Mouse (Mus musculus) gastrocnemius, postnatal 36 days (tissue): Measurements from ENCODE around the gene Zfp108. TPM values are rescaled to one million over a fixed set of nuclear protein-coding genes. Genes with fewer than 3 reads are reported as not detected.

Experiments
- DNase-seq, 2 experiments: peaks; one replicate each; pipeline ENCODE4 v3.0.0; 2022
- intact Hi-C: fragments of 180-260 bp; cut with DNase I; formaldehyde crosslinking; loops from one replicate; pipeline ENCODE4 v1.15.1; 2025
- total RNA-seq, 2 experiments: library from RNA; stranded (reverse); gene quantifications; 2 replicates each; pipeline ENCODE4 v1.2.3; 2021

Zfp108 gene
- total RNA-seq, 2 experiments from 2014 or later, result 1.2 to 1.9 TPM

DNA sequence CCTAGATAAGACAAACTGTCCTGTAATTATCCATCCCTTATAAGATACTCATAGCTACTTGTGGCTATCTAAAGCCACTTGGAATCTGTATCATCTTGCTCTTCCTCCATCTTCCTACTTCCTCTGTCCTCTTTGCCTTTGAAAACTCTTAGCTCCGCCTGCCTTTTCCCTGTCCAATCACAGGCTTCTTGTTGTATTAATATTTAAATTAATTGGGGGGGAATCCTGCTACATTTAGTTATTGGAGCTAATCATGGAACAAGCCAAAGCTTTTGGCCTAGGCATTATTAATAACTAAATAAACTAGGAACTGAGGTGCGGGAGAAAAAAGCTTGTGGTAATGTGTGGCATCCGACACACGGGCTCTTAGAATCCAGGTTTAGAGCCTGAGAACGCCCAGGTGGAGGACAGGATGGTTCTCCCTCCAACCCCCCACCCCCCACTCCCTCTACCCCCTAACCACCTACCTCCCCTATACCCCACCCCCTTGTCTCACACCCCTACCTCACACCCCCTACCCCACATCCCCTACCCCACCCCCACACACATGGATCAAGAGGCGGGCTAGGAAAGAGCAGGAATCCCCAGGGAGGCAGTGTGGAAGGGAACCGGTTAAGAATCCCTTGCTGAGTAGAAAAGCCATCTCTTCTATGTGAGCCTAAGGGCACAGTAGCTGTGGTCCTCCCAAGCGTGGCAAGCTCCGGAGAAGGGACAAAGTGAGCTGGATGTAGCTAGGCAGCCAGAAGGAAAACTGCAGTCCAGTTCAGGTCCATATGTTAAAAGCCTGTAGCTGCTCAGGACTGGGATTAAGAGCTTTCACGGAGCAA is 25.6 kb downstream of the Zfp108 start:
- intact Hi-C loops, result no loop called here
- no peak for DNase-seq

DNA sequence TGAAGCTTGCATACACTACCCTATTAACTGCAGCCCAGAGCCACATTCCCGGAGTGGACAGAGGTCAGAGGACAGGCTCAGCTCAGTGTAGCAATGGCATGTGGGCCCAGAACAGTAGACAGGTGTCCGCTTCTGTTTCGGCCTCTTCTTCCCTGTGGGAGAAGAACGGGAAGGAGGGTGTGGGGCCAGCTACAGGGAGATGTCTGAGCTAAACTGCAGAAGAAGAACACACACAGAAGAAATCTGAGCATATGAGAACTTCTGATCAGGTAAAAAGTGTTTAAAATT is 26.2 kb downstream of the Zfp108 start:
- intact Hi-C loops, result no loop called here
- no peak for DNase-seq

DNA sequence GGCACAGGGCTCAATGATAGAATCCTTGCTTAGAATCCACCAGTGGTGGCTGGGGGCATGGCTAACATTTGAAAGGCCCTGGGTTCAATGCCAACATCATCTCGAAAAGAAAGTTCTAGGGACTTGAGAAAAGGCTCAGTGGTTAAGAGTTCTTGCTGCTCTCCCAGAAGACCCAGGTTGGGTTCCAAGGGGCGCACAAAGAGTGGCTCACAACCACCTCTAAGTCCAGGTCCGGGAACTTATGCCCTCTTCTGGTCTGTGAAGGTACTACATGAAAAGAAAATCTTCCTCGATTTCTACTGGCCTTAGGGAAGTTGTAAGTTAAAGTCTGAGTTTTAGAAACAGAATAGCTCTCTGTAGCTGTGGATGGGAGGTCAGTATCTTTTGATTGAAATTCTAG is 31.5 kb downstream of the Zfp108 start:
- DNase-seq, result no peak
- intact Hi-C loops, result no loop called here

DNA sequence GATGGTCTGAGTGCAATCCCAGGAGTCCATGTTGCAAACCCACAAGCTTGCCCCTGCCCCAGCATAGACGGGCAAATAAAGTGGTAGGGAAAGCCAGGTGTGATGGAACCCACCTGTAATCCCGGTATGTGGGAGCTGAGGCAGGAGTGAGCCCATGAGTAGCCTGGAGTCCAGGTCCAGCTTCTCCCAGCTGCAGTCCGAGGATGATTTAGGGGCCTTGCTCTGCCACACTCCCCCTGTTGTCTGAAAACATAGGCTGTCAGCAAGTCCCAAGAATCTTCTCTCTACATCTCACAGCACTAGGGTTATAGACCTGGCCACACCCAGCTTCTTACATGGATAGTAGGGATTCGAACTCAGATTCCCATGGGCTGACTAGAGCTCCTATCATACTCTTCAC is 32.3 kb downstream of the Zfp108 start:
- DNase-seq, result no peak
- intact Hi-C loops, result no loop called here

DNA sequence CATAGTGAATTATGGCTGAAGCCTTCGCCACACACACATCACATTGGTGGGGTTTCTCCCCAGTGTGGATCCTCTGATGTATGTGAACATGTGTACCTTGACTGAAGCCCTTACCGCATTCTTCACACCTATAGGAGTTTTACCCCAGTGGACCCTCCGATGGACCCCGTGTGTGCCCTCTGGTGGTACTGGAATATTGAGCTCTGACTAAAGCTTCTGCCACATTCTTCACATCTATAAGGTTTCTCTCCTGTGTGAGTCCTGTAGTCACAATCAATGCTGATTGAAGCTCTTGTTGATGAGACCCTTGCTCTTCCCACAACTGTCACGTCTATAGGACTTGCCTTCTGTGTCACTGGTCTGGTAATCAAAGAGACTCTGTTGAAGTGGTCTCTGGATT is 33.1 kb downstream of the Zfp108 start:
- no peak for DNase-seq
- intact Hi-C loops, result no loop called here

DNA sequence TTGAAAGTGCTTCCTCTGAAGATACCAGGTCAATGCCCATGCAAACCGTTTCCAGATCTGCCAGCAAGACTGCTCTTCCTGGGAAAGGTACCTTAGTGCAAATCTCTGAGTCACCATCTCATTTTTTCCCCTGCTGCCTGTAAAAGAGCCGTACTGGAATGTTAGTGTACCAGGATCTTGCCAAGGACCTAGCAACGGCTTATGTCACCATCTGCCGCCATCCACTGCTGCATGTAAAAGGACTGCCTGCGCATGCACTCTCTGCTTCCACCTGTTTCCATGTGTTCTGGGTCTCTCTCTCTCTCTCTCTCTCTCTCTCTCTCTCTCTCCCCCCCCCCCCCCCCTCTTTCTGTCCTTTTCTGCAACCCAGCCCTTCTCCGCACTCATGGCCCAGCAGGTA is 33.9 kb downstream of the Zfp108 start:
- no peak for DNase-seq
- intact Hi-C loops, result no loop called here

DNA sequence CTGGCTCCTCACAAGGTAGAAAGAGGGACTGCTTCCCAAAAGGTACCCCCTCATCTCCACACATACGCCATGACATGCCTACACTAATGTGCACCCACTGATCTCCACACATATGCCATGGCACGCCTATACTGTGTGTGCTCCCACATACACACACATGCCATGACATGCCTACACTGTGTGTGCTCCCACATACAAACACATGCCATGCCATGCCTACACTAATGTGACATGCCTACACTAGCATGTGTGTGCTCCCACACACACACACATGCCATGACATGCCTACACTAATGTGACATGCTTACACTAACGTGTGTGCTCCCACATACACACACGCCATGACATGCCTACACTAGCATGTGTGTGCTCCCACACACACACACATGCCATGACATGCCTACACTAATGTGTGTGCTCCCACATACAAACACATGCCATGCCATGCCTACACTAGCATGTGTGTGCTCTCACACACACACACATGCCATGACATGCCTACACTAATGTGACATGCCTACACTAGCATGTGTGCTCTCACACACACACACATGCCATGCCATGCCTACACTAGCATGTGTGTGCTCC is 35.6 kb downstream of the Zfp108 start:
- no peak for DNase-seq
- intact Hi-C loops, result no loop called here

DNA sequence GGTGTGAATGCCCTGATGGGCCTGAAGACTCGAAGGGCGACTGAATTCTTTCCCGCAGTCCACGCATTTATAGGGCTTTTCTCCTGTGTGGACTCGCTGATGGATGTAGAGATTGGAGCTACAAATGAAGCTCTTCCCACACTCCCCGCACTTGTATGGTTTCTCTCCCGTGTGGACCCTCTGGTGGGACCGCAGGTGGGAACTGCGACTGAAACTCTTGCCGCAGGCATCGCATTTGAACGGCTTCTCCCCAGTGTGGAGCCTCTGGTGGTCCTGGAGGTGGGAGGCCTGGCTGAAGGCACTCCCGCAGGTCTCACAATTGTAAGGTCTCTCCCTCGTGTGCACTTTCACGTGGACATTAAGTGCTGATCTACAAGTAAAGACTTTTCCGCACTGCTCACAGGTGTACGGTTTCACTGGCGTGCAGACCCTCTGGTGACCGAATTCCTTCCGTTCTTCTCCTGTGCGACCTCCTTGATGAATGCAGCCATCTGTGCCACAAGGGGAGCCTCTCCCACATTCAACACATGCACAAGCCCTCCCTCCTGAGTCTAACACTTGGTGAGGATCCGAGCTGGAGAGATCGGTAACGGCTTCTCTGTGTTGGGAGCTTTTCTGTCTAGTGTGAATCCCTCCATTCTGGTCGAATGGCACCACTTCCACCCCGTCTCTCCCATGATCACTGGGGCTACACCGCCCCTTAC is 36.9 kb downstream of the Zfp108 start:
- intact Hi-C loops, result no loop called here
- DNase-seq, result no peak

DNA sequence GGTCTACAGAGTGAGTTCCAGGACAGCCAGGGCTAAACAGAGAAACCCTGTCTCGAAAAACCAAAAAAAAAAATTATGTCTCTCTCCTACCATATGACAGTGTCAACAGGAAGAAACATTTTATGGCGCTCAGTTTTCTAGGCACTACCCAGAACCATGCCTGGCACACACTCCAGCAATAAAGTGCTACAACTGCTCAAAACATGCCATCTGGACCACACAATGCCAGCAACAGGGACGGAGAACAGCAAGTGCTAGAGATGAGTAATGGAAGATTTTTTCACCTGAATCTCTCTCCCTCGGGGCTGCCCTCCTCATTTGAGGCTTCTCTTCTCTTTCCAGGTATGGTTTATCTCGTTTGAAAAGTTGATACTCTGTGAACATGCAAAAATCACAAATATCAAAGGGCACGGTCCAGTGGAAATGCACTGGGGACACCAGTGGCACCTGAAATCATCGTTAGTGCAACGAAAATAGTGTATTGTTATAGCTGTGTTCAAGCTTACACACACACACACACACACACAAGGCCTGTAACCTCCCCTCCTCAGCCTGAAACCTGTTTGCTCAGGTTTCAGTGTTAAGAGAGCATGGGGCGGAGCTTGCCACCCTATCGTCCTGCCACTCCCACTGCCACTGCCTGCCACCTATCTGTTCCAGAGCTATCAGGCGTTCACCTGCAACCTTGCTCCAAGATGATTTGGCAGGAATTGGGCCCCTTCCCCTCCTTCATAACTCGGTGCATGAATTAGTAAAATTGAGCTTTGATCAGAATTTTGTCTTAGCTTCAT is 38.7 kb downstream of the Zfp108 start:
- intact Hi-C loops, result no loop called here
- peak in 1 of 2 experiments; percentile 2 for DNase-seq

DNA sequence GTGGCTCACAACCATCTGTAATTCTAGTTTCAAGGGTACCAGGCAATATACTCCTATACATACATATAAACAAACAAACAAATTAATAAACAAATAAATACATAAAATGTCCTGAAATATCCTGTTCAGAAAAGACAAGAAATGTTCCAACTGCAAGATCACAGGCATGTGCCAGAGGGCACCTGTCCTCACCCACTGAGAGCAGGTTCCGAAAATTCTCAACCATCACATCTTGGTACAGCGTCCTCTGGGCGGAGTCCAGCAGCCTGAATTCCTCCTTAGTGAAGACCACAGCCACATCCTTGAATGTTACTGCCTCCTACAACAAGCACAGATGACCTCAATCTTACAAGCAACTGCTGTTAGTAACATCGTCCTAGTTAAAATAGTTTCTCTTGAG is 40.2 kb downstream of the Zfp108 start:
- no peak for DNase-seq
- intact Hi-C loops, result no loop called here

DNA sequence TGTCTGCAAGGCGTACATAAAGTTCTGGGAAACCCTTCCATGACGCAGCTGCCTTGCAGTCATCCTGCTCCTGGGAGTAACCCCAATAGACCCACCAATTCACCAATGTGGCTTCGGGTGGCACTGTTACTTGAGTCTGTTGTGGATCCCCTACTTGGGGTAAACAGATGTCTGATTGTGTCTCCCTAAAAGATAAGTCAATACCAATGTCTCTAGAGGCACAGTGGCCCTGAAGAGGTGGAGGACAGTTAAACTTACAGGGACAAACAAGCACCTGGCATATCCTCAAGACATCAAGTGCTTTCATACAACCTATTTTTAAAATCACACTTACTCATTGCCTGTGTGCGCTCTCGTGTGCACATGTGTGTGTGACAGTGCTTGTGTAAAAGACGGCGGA is 40.8 kb downstream of the Zfp108 start:
- intact Hi-C loops, result no loop called here
- no peak for DNase-seq

DNA sequence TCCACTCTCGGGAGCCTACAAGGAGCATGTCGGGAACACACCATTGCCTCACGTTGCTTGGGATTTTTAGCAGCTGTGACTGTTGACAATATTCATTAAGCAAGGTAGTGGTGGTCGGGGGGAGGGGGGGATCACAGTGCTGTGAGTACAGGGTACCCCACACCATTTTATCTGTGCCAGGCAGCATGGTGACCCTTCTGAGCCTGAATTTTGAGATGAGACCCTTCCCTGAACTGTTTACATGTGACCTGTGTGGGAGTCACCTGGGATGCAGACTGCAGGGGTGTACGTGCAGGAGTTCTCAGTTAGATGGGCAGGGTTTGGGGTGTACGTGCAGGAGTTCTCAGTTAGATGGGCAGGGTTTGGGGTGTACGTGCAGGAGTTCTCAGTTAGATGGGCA is 41.8 kb downstream of the Zfp108 start:
- no peak for DNase-seq
- intact Hi-C loops, result no loop called here

DNA sequence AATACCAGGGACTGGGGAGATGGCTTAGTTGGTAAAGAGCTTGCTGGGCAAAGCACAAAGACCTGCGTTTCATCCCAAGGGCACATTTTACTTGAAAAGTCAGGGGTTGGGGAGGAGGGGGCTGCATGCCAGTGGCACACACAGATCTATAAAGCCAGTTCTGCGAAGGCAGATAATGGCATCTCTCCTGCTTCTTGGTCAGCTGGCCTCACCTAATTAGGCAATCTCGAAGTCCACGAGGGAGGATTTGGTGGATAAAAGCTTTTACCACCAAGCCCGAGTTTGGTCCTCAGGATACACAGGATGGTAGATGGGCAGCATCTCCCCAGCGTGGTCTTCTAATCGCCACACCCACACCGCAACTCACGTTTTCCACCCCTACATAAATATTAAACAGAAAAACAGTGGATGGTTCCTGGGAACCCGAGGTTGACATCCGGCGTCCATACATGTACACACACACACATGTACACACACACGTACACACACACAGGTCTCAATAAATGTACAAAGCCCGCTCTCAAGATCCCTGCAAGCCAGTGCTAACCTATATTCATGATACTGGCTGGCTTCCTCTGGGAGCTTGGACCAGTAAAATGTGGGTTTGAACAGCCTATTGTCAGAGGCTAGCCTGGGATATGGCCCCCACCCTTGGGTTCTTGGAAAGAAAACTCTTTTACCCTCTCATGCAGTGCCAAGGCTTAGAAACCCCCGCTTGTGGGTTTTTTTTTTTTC is 42.9 kb downstream of the Zfp108 start:
- intact Hi-C loops, result no loop called here
- no peak for DNase-seq

DNA sequence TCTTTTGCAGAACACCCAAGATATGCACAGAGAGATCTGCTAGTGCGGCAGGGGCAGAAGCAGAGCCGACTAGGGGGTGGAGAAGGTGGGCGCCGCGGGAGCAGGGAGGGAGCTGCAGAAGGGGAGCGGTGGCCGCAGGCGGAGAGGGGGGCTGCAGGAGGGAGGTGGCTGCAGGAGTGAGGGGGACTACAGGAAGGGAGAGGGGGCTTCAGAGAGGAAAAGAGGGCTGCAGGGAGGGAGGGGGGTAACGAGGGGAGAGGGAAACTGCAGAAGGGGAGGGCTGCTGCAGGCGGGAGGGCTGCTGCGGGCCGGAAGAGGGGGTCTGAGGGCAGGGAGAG is 44.0 kb downstream of the Zfp108 start:
- intact Hi-C loops, result no loop called here
- no peak for DNase-seq

DNA sequence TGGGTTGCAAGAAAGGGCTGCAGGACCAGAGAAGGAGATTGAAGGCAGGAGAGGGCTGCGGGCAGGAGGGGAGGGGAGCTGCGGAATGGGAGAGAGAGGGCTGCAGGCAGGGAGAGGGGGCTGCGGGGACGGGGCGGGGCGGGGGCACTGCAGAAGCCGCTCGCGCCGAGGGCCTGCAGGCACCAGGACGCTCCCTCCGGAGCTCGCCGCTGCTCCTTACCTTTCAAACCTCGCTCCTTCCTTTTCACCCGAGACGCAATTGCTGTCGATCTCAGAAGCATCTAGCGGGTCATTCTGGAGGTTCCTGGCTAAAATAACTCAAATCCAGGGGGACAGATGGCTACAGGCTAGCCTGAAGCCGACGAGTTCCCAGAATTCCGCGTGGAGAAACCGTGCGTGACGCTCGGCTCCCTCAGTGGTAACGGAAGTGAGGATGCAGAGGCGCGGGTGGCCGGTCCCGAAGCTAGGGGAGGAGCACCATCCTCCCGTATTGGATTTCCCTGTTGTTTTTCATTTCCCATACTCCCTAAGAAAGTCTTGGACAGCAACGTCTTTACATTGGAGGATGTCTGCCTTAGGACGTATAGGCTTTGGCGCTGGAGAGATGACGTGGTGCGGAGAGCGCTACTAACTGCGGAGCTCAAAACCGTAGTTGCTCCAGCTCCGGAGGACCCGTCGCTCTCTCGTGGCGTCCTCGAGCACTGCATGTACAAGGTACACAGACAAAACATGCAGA is 44.5 kb downstream of the Zfp108 start:
- intact Hi-C loops, result no loop called here
- DNase-seq, result peak; percentile 59 to 65

DNA sequence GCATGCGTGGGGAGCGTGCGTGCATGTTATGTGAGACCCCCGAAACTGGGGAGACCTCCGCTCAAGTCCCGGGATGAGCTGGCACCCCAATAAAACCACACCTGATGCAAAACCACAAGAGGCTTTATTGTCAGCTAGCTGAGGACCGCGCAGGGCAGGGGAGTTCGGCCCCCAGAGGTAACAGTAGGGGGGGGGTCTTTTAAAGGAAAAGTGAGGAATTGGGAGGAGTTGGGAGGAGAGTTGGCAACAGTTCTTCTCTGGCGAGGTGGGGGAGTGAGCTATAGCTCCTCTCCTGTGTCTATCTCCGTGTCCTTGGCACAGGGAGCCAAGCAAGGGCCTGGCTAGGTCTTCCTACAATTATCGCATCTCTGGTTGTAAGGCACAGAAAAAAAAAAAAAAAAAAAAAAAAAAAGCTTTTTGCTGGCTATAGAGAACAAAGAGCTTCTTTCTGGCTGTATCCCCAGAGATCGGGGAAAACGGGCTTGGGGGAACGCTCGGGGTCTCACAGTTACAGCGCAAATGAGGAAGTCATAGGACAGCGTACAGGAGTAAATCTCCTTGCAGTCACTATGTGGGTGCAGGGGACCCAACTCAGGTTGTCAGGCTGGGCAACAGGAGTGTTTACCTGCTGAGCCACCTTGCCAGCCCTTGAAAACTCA is 45.4 kb downstream of the Zfp108 start:
- no peak for DNase-seq
- intact Hi-C loops, result loop anchor here (2.0 kb wide), 1 partner anchor 17 kb away; the partner anchor contains the start of gene Zfp94

DNA sequence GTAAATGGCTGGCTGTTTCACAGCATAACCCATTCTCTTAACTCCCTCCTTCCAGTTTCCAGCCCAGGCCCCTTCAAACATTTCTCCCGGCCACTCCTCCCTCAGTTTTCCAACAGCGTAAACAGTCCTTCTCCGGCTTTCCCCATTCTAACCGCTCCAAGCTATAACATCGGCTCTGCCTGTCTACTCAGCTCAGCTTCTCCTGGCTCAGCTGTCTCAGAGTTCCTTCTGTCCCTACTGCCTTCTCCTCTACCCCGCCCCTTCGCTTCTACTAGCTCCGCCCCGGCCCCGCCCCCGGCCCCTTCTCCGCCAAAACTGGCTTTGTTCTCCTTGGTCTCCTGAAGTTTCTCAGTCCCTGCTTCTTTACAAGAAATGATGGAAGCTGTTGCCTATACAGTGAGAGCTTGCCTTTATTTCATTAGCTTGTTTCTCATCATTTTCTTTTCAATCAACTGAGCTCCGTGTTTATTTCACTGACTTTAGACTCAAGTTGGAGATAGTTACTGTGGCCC is 46.2 kb downstream of the Zfp108 start, which contains the start of gene Zfp61:
Zfp61 (minus strand) TSS at position 462 of the 512 bp plus-strand sequence.
- intact Hi-C loops, result loop anchor here (2.0 kb wide), 1 partner anchor 16 kb away; the partner anchor contains the start of gene Zfp94
- DNase-seq, result no peak
